Mouse (Mus musculus): ENCODE data around the gene Wars.

Wars gene

GRCm38 (mm10) chr12:108834337-108834736 lies 59.6 kb downstream of the Wars start:
- TF ChIP-seq NANOG (IDR thresholded peaks at IDR 0.05; ENCODE audit: borderline replicate concordance, low read length) = no peak
- TF ChIP-seq CTCF (conservative IDR thresholded peaks at IDR 0.05; ENCODE audit: low read length) = no peak
- TF ChIP-seq POU5F1 (IDR thresholded peaks at IDR 0.05; ENCODE audit: borderline replicate concordance, low read length) = no peak
- no peak overlapping the region for H3K4me3 ChIP-seq (replicated peaks; ENCODE audit: low read length)

GRCm38 (mm10) chr12:108833408-108833807 lies 60.6 kb downstream of the Wars start:
- peaks cover 41% of the 10 kb centered on the region for H3K4me1 ChIP-seq (replicated peaks; ENCODE audit: low read depth, low read length)
- peaks cover 35% of the 10 kb centered on the region for H3K27me3 ChIP-seq (ENCODE audit: insufficient read depth, low read length)
- TF ChIP-seq CTCF (conservative IDR thresholded peaks at IDR 0.05; ENCODE audit: low read length) (no peak), POU5F1 (IDR thresholded peaks at IDR 0.05; ENCODE audit: borderline replicate concordance, low read length) (no peak)
- no peaks in the 10 kb centered on the region for H3K9me3 ChIP-seq (ENCODE audit: low read length)
- H3K36me3 ChIP-seq (ENCODE audit: insufficient read depth, low read length) = peaks cover 18% of the 10 kb centered on the region
- H3K4me3 ChIP-seq (replicated peaks; ENCODE audit: low read length) = no peak overlapping the region

More at GRCm38 (mm10) chr12:108834337-108834736, 59.6 kb downstream of the Wars start:
- Histone ChIP-seq H3K36me3 (ENCODE audit: insufficient read depth, low read length) (peaks cover 18% of the 10 kb centered on the region), H3K4me1 (replicated peaks; ENCODE audit: low read depth, low read length) (peaks cover 41% of the 10 kb centered on the region), H3K9me3 (ENCODE audit: low read length) (no peaks in the 10 kb centered on the region), H3K27me3 (ENCODE audit: insufficient read depth, low read length) (peaks cover 35% of the 10 kb centered on the region)

GRCm38 (mm10) chr12:108832851-108833250 lies 61.1 kb downstream of the Wars start:
- H3K4me3 ChIP-seq (replicated peaks; ENCODE audit: low read length) = 0 out of 2 replicates have a peak overlapping the region, but pooled peaks have one; percentile 10
- H3K4me1 ChIP-seq (replicated peaks; ENCODE audit: low read depth, low read length) = peaks cover 40% of the 10 kb centered on the region
- peaks cover 35% of the 10 kb centered on the region for H3K27me3 ChIP-seq (ENCODE audit: insufficient read depth, low read length)
- TF ChIP-seq NANOG (IDR thresholded peaks at IDR 0.05; ENCODE audit: borderline replicate concordance, low read length) (no peak), POU5F1 (IDR thresholded peaks at IDR 0.05; ENCODE audit: borderline replicate concordance, low read length) (no peak), CTCF (conservative IDR thresholded peaks at IDR 0.05; ENCODE audit: low read length) (no peak)
- peaks cover 18% of the 10 kb centered on the region for H3K36me3 ChIP-seq (ENCODE audit: insufficient read depth, low read length)
- H3K9me3 ChIP-seq (ENCODE audit: low read length) = no peaks in the 10 kb centered on the region

- Histone ChIP-seq H3K4me1 (replicated peaks; ENCODE audit: low read depth, low read length) (peaks cover 40% of the 10 kb centered on the region), H3K27me3 (ENCODE audit: insufficient read depth, low read length) (peaks cover 29% of the 10 kb centered on the region), H3K4me3 (replicated peaks; ENCODE audit: low read length) (0 out of 2 replicates have a peak overlapping the region, but pooled peaks have one; percentile 10), H3K9me3 (ENCODE audit: low read length) (no peaks in the 10 kb centered on the region), H3K36me3 (ENCODE audit: insufficient read depth, low read length) (peaks cover 24% of the 10 kb centered on the region)
- TF ChIP-seq CTCF (conservative IDR thresholded peaks at IDR 0.05; ENCODE audit: low read length) (no peak), POU5F1 (IDR thresholded peaks at IDR 0.05; ENCODE audit: borderline replicate concordance, low read length) (no peak)
These were observed 61.9 kb downstream of the Wars start for GRCm38 (mm10) chr12:108831966-108832643.

- TF ChIP-seq POU5F1 (IDR thresholded peaks at IDR 0.05; ENCODE audit: borderline replicate concordance, low read length) (no peak), NANOG (IDR thresholded peaks at IDR 0.05; ENCODE audit: borderline replicate concordance, low read length) (no peak), CTCF (conservative IDR thresholded peaks at IDR 0.05; ENCODE audit: low read length) (no peak)
These were observed 63.6 kb downstream of the Wars start for GRCm38 (mm10) chr12:108830358-108830757.

GRCm38 (mm10) chr12:108829636-108830035 lies 64.3 kb downstream of the Wars start:
- peaks cover 35% of the 10 kb centered on the region for H3K4me1 ChIP-seq (replicated peaks; ENCODE audit: low read depth, low read length)
- no peak for TF ChIP-seq POU5F1 (IDR thresholded peaks at IDR 0.05; ENCODE audit: borderline replicate concordance, low read length)
- no peak for TF ChIP-seq NANOG (IDR thresholded peaks at IDR 0.05; ENCODE audit: borderline replicate concordance, low read length)
- no peak for TF ChIP-seq CTCF (conservative IDR thresholded peaks at IDR 0.05; ENCODE audit: low read length)

More at GRCm38 (mm10) chr12:108830358-108830757, 63.6 kb downstream of the Wars start:
- H3K4me1 ChIP-seq (replicated peaks; ENCODE audit: low read depth, low read length) = peaks cover 42% of the 10 kb centered on the region
- H3K9me3 ChIP-seq (ENCODE audit: low read length) = no peaks in the 10 kb centered on the region
- H3K4me3 ChIP-seq (replicated peaks; ENCODE audit: low read length) = no peak overlapping the region
- H3K36me3 ChIP-seq (ENCODE audit: insufficient read depth, low read length) = peaks cover 25% of the 10 kb centered on the region
- H3K27me3 ChIP-seq (ENCODE audit: insufficient read depth, low read length) = peaks cover 25% of the 10 kb centered on the region

GRCm38 (mm10) chr12:108827641-108828040 lies 66.3 kb downstream of the Wars start:
- TF ChIP-seq POU5F1 (IDR thresholded peaks at IDR 0.05; ENCODE audit: borderline replicate concordance, low read length) = no peak
- TF ChIP-seq CTCF (conservative IDR thresholded peaks at IDR 0.05; ENCODE audit: low read length) = no peak
- TF ChIP-seq NANOG (IDR thresholded peaks at IDR 0.05; ENCODE audit: borderline replicate concordance, low read length) = no peak
- Histone ChIP-seq H3K36me3 (ENCODE audit: insufficient read depth, low read length) (peaks cover 20% of the 10 kb centered on the region), H3K4me1 (replicated peaks; ENCODE audit: low read depth, low read length) (peaks cover 32% of the 10 kb centered on the region), H3K4me3 (replicated peaks; ENCODE audit: low read length) (no peak overlapping the region), H3K27me3 (ENCODE audit: insufficient read depth, low read length) (peaks cover under 1% of the 10 kb centered on the region; the same call in 1 of the 2 replicates), H3K9me3 (ENCODE audit: low read length) (no peaks in the 10 kb centered on the region)

More at GRCm38 (mm10) chr12:108829636-108830035, 64.3 kb downstream of the Wars start:
- Histone ChIP-seq H3K4me3 (replicated peaks; ENCODE audit: low read length) (no peak overlapping the region), H3K36me3 (ENCODE audit: insufficient read depth, low read length) (peaks cover 25% of the 10 kb centered on the region), H3K27me3 (ENCODE audit: insufficient read depth, low read length) (peaks cover 18% of the 10 kb centered on the region), H3K9me3 (ENCODE audit: low read length) (no peaks in the 10 kb centered on the region)

GRCm38 (mm10) chr12:108826958-108827535 lies 66.9 kb downstream of the Wars start:
- Histone ChIP-seq H3K36me3 (ENCODE audit: insufficient read depth, low read length) (peaks cover 25% of the 10 kb centered on the region), H3K27me3 (ENCODE audit: insufficient read depth, low read length) (no peaks in the 10 kb centered on the region; the same call in 1 of the 2 replicates), H3K4me3 (replicated peaks; ENCODE audit: low read length) (peak overlapping the region; percentile 67), H3K4me1 (replicated peaks; ENCODE audit: low read depth, low read length) (peaks cover 26% of the 10 kb centered on the region), H3K9me3 (ENCODE audit: low read length) (no peaks in the 10 kb centered on the region)
- no peak for TF ChIP-seq NANOG (IDR thresholded peaks at IDR 0.05; ENCODE audit: borderline replicate concordance, low read length)
- no peak for TF ChIP-seq POU5F1 (IDR thresholded peaks at IDR 0.05; ENCODE audit: borderline replicate concordance, low read length)
- TF ChIP-seq CTCF (conservative IDR thresholded peaks at IDR 0.05; ENCODE audit: low read length) = no peak

Measured in E14TG2a.4 (cell line).